Mouse (Mus musculus) heart, postnatal 0 days (tissue): ENCODE measurements around the gene Parp11.

ENCODE experiments used
- CTCF ChIP-seq: IDR thresholded peaks from 2 replicates; pipeline ENCODE4 v1.5.1; 2016; ENCODE audit warnings: antibody characterized with exemption, control low read depth, low read depth
- EP300 ChIP-seq: IDR thresholded peaks from 2 replicates; pipeline ENCODE4 v1.6.1; 2016; ENCODE audit warnings: antibody characterized with exemption, low read depth

DNA sequence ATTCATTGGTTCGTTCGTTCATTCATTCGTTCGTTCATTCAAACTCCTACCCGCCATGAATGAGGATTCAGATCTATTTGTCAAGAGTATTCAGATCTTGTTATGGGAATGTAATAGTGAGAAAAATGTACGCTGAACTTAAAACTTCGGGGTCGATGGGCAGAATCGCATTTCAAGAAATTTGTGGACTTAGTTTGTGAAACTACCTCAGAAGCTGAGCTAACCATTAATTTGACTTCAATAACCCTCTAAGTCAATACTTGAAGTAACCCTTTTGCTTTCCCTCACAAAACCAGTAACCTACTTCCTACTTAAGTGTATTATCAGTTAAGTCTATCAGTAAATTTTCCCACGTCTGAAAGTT is 7.7 kb downstream of the Parp11 start:
- TF ChIP-seq CTCF (no peak), EP300 (no peak)
